Mouse (Mus musculus) R1 (cell line): ENCODE results near the gene Defa31.
"Not testable (repeated sequence)": the region's sequence is repeated elsewhere in the genome, so short reads cannot be mapped to it uniquely, and the experiment has no call there.

Source experiments
- DNase-seq: peaks from one replicate; pipeline ENCODE4 v3.0.0-alpha.2; 2018; ENCODE audit warnings: low read depth, low spot score

Defa31 gene

DNA sequence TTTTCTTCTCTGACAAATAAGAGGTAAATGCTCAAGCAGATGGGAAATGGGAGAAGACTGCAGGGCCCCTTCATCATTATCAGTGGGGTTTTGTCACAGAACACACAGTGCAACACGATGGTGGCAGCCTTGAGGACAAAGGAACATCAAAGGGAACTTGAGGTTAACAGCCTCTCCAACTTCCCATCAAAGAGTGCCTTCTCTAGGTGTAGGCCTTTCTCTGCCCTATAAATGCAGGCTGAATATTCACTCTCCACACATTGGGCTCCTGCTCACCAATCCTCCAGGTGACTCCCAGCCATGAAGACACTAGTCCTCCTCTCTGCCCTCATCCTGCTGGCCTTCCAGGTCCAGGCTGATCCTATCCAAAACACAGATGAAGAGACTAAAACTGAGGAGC, at the start of gene Defa31:
TSS of gene Defa31 (plus strand) at position 301 of the 400 bp plus-strand sequence.
- not testable (repeated sequence) for DNase-seq

DNA sequence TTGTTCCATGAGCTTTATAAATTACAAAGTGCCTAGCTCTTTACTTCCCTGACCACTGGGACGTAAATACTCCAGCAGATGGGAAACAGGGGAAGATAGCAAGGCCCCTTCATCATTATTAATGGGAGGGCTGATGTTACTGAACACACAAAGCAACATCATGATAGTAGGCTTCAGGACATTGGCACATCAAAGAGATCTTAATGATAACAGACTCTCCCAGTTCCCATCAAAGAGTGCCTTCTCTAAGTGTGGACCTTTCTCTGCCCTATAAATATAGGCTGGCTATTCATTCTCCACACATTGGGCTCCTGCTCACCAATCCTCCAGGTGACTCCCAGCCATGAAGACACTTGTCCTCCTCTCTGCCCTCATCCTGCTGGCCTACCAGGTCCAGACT, 29.4 kb upstream of the Defa31 start, which contains the start of gene Defa22:
TSS of gene Defa22 (plus strand) at position 301 of the 400 bp plus-strand sequence.
- DNase-seq, result not testable (repeated sequence)

DNA sequence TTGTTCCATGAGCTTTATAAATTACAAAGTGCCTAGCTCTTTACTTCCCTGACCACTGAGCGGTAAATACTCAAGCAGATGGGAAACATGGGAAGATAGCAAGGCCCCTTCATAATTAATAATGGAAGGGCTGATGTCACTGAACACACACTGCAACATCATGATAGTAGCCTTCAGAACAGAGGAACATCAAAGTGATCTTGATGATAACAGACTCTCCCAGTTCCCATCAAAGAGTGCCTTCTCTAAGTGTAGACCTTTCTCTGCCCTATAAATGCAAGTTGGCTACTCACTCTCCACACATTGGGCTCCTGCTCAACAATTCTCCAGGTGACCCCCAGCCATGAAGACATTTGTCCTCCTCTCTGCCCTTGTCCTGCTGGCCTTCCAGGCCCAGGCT, 9.8 kb downstream of the Defa31 start, which contains the start of gene Gm15293:
TSS of gene Gm15293 (plus strand) at position 301 of the 400 bp plus-strand sequence.
- DNase-seq, result not testable (repeated sequence)
